Mouse (Mus musculus) left cerebral cortex, postnatal 14 days (tissue): ENCODE measurements around the gene Evpl. TPM values are rescaled to one million over a fixed set of nuclear protein-coding genes. Genes with fewer than 3 reads are reported as not detected.

ENCODE experiments used
- DNase-seq, 2 experiments: peaks; one replicate each; pipeline ENCODE4 v3.0.0; 2021 to 2022; ENCODE audit warnings: low spot score in 2 of 2, mixed read lengths in 1 of 2
- intact Hi-C: fragments of 180-260 bp; cut with DNase I; formaldehyde crosslinking; loops from one replicate; pipeline ENCODE4 v1.15.1; 2025
- total RNA-seq, 2 experiments: library from RNA; stranded (reverse); gene quantifications; 2 replicates each; pipeline ENCODE4 v1.2.3; 2021

Evpl gene
- total RNA-seq, 2 experiments from 2014 or later = 0.68 to 0.97 TPM

GRCm38 (mm10) chr11:116218737-116219400 is 19.0 kb downstream of the Evpl start:
- intact Hi-C loops = no loop called here
- peak; percentile 80 to 92 for DNase-seq

DNA sequence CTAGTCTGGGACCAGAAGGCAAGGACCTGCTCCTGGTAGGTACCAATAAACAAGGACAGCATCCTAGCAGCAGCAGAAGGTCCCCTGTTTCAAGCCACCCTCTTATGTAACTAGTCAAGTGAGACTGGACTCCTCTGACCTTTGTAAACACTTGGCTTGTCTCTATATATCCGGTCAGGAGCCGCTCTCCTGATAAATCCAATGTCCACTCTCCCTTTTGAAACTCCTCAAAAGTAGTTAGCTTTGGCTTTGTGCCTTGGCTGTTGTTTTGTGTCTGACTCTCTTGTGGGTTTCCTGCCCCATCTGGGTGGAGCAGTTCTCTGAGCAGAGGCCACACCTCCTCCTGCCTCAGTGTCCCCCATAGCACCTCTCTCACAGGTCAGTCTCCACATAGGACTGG is 19.6 kb downstream of the Evpl start:
- intact Hi-C loops = no loop called here
- no peak for DNase-seq

GRCm38 (mm10) chr11:116216549-116216948 is 21.3 kb downstream of the Evpl start:
- no peak for DNase-seq
- intact Hi-C loops = no loop called here

- intact Hi-C loops = no loop called here
- no peak for DNase-seq
These were observed 21.9 kb downstream of the Evpl start for GRCm38 (mm10) chr11:116215991-116216390.

- intact Hi-C loops = no loop called here
- DNase-seq = no peak
These were observed 22.7 kb downstream of the Evpl start for GRCm38 (mm10) chr11:116215181-116215580.

GRCm38 (mm10) chr11:116213877-116214510 is 23.9 kb downstream of the Evpl start:
- DNase-seq = no peak
- intact Hi-C loops = no loop called here

- DNase-seq = no peak
- intact Hi-C loops = no loop called here
These were observed 25.0 kb downstream of the Evpl start for GRCm38 (mm10) chr11:116212847-116213246.

DNA sequence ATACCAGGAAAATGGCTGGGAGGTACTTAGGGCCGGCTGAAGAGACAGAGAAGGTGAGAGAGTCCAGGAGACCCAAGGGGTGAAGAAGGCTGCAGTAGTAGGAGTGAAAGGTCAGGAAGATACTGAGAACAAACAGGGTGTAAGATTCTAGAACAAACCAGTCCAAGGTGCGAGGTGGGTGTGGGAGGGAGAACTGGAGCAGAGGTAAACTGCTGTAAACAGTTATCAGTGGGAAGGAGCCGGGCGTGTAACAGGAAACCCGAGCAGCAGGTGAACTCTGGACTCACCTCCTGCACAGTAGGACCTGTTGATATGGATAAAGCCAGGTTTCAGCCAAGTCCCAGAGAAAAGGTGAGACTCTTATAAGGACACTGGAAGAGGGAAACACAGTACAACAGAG is 27.2 kb downstream of the Evpl start:
- intact Hi-C loops = no loop called here
- no peak for DNase-seq

DNA sequence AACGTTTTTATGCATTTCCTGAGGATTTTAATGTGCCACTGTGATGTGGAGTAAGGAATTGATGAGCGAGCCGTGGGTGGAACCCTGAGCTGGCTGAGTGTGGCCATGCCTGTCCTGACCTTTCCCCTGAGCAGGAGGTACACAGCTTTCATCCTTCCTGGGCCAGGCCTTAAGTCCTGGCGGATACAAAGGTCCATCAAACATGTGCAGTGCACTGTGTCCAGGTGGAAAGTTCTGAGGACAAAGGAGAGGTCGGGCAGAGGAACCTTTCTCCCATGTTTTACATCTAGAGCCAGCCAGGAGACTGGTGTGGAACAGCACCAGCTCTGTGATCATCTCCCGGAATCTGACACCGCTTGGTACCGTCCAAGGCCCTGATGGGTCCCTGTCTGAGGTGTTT is 28.6 kb downstream of the Evpl start:
- no peak for DNase-seq
- intact Hi-C loops = no loop called here

DNA sequence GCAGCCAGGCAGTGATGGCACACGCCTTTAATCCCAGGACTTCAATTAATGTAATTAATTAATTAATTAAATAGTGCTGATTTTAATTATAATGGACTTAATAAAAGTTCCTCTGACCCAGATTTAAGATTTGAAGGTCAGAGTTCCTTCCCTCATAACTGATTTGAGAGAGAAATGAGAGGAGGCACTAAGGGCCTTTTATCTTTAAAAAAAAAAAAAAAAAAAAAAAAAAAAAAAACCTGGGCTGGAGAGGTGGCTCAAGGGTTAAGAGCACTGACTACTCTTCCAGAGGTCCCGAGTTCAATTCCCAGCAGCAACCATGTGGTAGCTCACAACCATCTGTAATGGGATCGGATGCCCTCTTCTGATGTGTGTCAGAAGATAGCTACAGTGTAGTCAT is 29.2 kb downstream of the Evpl start:
- no peak for DNase-seq
- intact Hi-C loops = no loop called here

GRCm38 (mm10) chr11:116206678-116207077 is 31.2 kb downstream of the Evpl start:
- intact Hi-C loops = no loop called here
- no peak for DNase-seq

GRCm38 (mm10) chr11:116203150-116203549 is 34.7 kb downstream of the Evpl start:
- DNase-seq = no peak
- intact Hi-C loops = no loop called here

DNA sequence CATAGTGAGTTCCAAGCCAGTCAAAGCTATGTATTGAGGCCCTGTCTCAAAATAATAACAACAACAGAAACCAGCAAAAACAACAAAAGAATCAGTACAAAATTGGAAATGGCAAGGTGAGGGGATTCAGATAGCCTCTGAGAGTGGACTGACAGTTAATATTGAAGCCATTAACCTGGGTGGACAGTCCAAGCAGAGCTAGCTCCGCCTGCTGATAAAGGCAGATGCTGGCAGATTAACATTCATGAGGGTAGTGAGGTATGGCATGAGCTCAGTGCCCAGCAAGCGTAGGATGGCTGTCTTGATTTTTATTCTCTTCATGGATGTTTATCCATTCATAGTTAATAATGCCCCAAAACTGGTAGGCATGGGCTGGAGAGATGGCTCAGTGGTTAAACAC is 36.7 kb downstream of the Evpl start:
- no peak for DNase-seq
- intact Hi-C loops = no loop called here

- intact Hi-C loops = no loop called here
These were observed 39.0 kb downstream of the Evpl start, which contains the start of the genes Ten1 and Acox1 for GRCm38 (mm10) chr11:116198639-116199531. TSS of gene Ten1 (plus strand) at chr11:116198855. TSS of gene Acox1 (minus strand) at chr11:116199045.

GRCm38 (mm10) chr11:116198132-116198531 is 39.7 kb downstream of the Evpl start:
- intact Hi-C loops = no loop called here

More at GRCm38 (mm10) chr11:116198639-116199531, 39.0 kb downstream of the Evpl start, which contains the start of the genes Ten1 and Acox1:
- DNase-seq = peak; percentile 94

DNA sequence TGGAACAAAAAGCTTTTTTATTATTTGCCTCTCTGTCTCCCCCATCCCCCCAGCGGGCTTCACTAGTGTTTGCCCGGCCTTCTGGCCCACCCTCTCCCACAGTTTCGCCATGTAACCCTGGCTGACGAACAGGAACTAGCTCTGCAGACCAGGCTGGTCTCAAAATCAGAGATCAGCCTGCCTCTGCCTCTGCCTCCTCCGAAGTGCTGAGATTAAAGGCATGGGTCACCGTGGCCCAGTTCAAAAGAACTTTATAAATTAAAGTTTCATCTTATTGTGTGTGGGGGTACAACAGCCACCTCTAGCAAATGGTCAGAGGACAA is 40.3 kb downstream of the Evpl start:
- intact Hi-C loops = no loop called here
- DNase-seq = no peak

More at GRCm38 (mm10) chr11:116198132-116198531, 39.7 kb downstream of the Evpl start:
- no peak for DNase-seq

GRCm38 (mm10) chr11:116196866-116197583 is 40.9 kb downstream of the Evpl start:
- no peak for DNase-seq
- intact Hi-C loops = no loop called here

GRCm38 (mm10) chr11:116196336-116196735 is 41.5 kb downstream of the Evpl start:
- intact Hi-C loops = no loop called here
- no peak for DNase-seq

DNA sequence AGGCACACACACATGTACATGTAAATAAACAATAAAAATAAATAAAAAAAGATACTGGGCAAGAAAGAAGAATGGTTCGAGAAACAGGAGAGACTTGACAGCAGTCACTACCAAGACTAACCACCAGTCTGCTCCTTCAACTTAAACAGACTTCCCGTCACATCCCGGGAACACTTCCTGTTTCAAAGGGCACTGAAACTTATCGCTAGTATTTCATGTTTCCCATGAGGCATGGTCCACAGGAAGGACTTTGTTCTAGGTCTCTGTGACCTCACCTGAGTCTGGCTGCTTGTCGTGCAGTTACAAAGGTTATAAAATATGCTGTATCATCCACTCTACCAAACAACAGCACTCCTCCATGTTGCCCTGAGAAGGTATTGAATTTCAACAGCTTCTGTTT is 42.6 kb downstream of the Evpl start:
- DNase-seq = no peak
- intact Hi-C loops = no loop called here

DNA sequence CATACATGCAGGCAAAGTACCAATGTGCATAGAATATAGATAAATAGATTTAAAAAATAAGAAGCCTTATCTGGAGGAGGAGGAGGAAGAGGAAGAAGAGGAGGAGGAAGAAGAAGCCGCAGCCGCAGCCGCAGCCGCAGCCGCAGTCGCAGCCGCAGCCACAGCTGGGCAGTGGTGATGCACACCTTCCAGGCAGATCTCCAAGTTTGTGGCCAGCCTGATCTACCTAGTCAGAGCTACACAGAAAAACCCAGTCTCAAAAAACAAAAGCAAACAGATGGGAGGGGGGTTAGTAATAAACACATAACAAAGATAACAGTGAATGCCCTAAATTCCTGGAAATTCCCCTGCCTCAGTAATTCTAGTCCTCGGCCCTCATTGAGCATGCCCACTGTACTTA is 43.3 kb downstream of the Evpl start:
- DNase-seq = no peak
- intact Hi-C loops = no loop called here
